Mouse (Mus musculus) hindbrain, embryonic 16.5 days (tissue): ENCODE measurements around the gene Kat2b. TPM values are rescaled to one million over a fixed set of nuclear protein-coding genes. Genes with fewer than 3 reads are reported as not detected.

Experiments used
- ATAC-seq: fragments of 200-750 bp; cut with Nextera tagmentation; 2 replicates; pipeline ENCODE4 v1.8.0; 2017; ENCODE audit warnings: moderate TSS enrichment, moderate library complexity
- H3K27ac ChIP-seq: fragments of 300-500 bp; sonication (generic); 2 replicates; pipeline ENCODE4 v1.5.1; 2014; ENCODE audit warnings: low read depth, mild to moderate bottlenecking, control low read depth, low read length, moderate library complexity
- H3K27me3 ChIP-seq: fragments of 300-500 bp; sonication (generic); replicated peaks from 2 replicates; pipeline ENCODE4 v1.6.1; 2014; ENCODE audit warnings: low read length; ENCODE audit not compliant: control insufficient read depth, insufficient read depth
- H3K36me3 ChIP-seq: fragments of 300-500 bp; sonication (generic); 2 replicates; pipeline ENCODE4 v1.6.1; 2014; ENCODE audit warnings: mild to moderate bottlenecking, low read length, moderate library complexity, mixed read lengths; ENCODE audit not compliant: control insufficient read depth, insufficient read depth
- H3K4me1 ChIP-seq: fragments of 300-500 bp; sonication (generic); 2 replicates; pipeline ENCODE4 v1.6.1; 2014; ENCODE audit warnings: low read depth, low read length; ENCODE audit not compliant: control insufficient read depth, insufficient read depth
- H3K4me2 ChIP-seq: fragments of 300-500 bp; sonication (generic); 2 replicates; pipeline ENCODE4 v1.6.1; 2014; ENCODE audit warnings: mild to moderate bottlenecking, low read length, control low read depth, moderate library complexity
- H3K4me3 ChIP-seq: fragments of 300-500 bp; sonication (generic); 2 replicates; pipeline ENCODE4 v1.5.1; 2014; ENCODE audit warnings: mild to moderate bottlenecking, low read length, control low read depth, moderate library complexity
- H3K9ac ChIP-seq: fragments of 300-500 bp; sonication (generic); 2 replicates; pipeline ENCODE4 v1.6.1; 2014; ENCODE audit warnings: low read depth, mild to moderate bottlenecking, control low read depth, low read length, moderate library complexity
- H3K9me3 ChIP-seq: fragments of 300-500 bp; sonication (generic); 2 replicates; pipeline ENCODE4 v1.6.1; 2014; ENCODE audit warnings: mild to moderate bottlenecking, low read length, moderate library complexity; ENCODE audit not compliant: control insufficient read depth
- WGBS: fragments of 180-500 bp; shearing (Covaris S2); extraction: QIAGEN DNeasy Blood & Tissue Kit; methylation state at CpG from one replicate; pipeline ENCODE4 v1.1.7; 2014; 5-methylcytosine and 5-hydroxymethylcytosine counted together
- polyA plus RNA-seq: library from polyadenylated mRNA; unstranded; fragments of >200 nt; fragmentation: Nextera tagmentation; extraction: Ambion mirVana; gene quantifications from 2 replicates; pipeline ENCODE4 v1.2.1, GENCODE M21; 2015

The Kat2b gene
- polyA plus RNA-seq, 1 experiment from 2014 or later, result 4.6 TPM

DNA sequence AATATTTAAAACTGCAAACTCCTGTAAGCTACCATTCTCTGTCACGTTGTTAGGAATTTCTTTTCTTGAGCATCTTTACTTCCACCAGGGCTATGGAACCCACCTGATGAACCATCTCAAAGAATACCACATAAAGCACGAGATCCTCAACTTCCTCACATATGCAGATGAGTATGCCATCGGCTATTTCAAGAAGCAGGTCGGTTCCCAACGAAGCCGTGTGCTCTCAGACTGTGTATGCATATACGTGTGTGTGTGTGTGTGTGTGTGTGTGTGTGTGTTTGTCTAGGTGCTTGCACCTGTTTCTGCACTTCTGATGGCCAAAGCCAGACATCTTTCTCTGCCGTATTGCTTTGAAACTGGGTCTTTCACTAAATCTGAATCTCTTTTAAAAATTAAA, 92.6 kb downstream of the Kat2b start:
- Histone ChIP-seq H3K27ac (no peak overlapping the region), H3K4me2 (no peak overlapping the region), H3K27me3 (no peaks in the 10 kb centered on the region), H3K4me1 (no peaks in the 10 kb centered on the region), H3K9ac (no peak overlapping the region), H3K9me3 (no peaks in the 10 kb centered on the region), H3K4me3 (no peak overlapping the region), H3K36me3 (peaks cover 9% of the 10 kb centered on the region)
- WGBS, result 76% methylated on average over 8 of the region's 8 CpGs
- ATAC-seq, result no peak

DNA sequence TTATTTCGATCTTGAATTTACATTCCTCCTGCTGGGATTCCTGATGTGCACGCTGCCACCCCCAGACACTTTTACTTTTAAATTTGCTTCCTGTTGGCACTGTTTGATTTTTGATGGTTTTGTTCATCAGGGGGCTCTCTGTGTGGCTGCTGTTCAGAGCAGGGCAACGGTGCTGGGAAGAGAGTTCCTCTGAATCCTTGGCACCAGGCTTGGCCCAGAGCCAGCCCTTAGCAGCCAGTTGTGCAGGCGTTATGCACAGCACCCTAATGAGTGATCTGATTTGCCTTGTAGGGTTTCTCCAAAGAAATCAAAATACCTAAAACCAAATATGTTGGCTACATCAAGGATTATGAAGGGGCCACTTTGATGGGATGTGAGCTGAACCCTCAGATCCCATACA, 93.1 kb downstream of the Kat2b start:
- 31% methylated on average over 4 of the region's 4 CpGs for WGBS
- Histone ChIP-seq H3K27ac (no peak overlapping the region), H3K9ac (no peak overlapping the region), H3K27me3 (no peaks in the 10 kb centered on the region), H3K4me3 (no peak overlapping the region), H3K9me3 (no peaks in the 10 kb centered on the region), H3K4me1 (no peaks in the 10 kb centered on the region), H3K4me2 (no peak overlapping the region), H3K36me3 (peaks cover 7% of the 10 kb centered on the region)
- peak; percentile 83 for ATAC-seq

DNA sequence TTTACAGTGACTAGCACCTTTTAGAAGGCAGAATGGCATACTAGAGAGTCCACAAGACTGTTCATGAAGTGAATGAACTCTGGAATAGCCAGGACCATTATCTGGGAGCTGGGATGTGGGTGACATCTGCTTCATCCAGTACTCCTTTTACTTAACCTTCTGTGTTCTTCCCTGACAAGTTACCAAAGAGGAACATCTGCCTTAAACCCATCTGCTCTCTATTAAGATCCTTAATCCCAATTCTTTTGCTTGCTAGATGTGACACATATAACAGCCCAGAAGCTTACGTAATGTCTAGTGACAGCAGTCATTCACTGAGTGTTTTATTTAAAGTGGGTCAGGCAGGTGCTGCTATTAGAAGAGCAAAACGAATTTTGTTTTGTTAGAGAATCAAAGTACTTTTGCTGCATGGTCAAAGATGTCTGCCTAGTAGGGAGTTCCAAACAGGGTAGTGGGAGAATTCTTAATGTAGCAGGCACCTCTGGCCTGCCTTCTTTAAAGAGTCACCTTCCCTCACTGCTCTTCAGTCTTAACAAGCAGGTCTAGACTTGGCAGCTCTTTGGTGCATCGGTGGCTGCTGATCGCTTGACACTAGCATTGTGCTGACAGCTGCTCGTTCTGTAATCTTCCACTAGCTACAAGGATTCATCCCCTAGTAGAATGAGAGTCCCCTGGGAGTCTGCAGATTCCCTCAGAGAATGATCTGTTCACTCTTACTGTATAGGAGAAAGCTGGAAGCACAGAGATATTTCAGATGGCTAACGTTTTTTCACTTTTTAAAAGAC, 94.6 kb downstream of the Kat2b start:
- Histone ChIP-seq H3K4me2 (no peak overlapping the region), H3K27ac (no peak overlapping the region), H3K4me3 (no peak overlapping the region), H3K9ac (no peak overlapping the region), H3K4me1 (no peaks in the 10 kb centered on the region), H3K27me3 (no peaks in the 10 kb centered on the region), H3K36me3 (peaks cover 4% of the 10 kb centered on the region), H3K9me3 (no peaks in the 10 kb centered on the region)
- no peak for ATAC-seq
- 61% methylated on average over 6 of the region's 6 CpGs for WGBS

DNA sequence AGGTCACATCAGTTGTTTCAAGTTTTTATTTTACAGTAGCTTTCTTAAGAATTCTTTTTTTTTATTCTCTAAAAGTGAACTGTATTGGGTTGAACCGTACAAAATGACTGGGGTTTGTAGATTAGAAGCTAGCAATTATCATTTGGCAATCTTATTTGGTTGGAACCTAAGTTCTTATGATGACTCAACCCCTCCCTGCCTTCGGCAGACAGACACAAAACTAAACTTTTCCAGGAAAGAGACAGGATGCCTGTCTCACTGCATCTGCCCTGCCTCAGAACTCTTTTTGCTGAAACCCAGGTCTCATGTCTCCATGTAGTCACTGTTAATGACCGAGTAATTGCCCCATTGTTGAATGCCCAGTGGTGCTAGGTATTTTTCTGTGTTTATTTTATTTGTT, 97.6 kb downstream of the Kat2b start:
- no peaks in the 10 kb centered on the region for H3K4me1 ChIP-seq
- H3K4me2 ChIP-seq, result no peak overlapping the region
- H3K27ac ChIP-seq, result no peak overlapping the region
- H3K9me3 ChIP-seq, result no peaks in the 10 kb centered on the region
- no peak for ATAC-seq
- H3K27me3 ChIP-seq, result no peaks in the 10 kb centered on the region
- peaks cover 4% of the 10 kb centered on the region for H3K36me3 ChIP-seq
- WGBS, result 93% methylated on average over 3 of the region's 3 CpGs
- H3K4me3 ChIP-seq, result no peak overlapping the region
- no peak overlapping the region for H3K9ac ChIP-seq

DNA sequence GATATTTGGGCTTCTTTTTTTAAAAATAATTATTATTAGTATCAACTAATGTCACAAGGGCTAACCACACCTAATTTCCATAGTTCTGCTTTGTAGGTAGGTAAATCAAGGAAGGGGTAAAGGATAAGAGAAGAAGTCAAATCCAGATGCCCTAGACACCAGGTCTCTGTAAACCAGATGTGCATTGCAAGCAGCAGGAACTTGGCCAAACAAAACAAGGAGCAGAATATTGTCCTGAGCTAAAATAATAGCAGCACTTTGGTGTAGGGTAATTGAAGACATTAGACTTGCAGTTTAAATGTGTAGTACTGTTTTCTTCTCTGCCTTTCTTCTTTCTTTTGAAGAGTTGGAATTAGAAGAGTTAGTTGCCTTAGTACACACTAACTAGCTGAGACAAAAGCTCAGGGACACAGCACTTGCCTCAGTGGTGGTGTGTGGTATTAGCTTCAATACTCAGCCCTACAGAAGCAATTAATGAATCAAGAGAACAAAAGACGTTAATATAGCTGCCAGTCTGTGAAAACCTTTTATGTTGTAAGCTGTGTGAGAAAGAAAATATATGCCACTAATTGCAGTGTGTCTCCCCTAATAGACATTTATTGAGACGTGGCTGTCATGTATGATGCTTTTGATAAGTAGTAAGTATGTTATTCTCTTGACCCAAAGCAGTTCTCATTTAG, 98.2 kb downstream of the Kat2b start:
- Histone ChIP-seq H3K27ac (no peak overlapping the region), H3K9ac (no peak overlapping the region), H3K4me3 (no peak overlapping the region), H3K36me3 (peaks cover 4% of the 10 kb centered on the region), H3K9me3 (no peaks in the 10 kb centered on the region), H3K27me3 (no peaks in the 10 kb centered on the region), H3K4me1 (no peaks in the 10 kb centered on the region), H3K4me2 (no peak overlapping the region)
- WGBS, result 74% methylated on average over 2 of the region's 2 CpGs
- ATAC-seq, result no peak

DNA sequence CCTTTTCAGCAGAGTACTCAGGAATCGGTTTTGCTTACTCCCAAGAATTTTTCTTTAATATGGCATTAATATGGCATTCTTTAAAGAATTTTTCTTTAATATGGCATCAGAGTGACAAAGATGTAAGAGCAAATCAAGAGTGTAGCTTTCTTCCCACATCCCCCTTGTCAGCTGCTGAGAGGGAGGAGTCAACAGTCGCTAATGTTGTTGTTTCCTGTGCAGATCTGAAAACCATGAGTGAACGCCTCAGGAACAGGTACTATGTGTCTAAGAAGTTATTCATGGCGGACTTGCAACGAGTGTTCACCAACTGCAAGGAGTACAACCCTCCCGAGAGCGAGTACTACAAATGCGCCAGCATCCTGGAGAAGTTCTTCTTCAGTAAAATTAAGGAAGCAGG, 103.8 kb downstream of the Kat2b start:
- Histone ChIP-seq H3K4me2 (no peak overlapping the region), H3K27me3 (no peaks in the 10 kb centered on the region), H3K9me3 (no peaks in the 10 kb centered on the region), H3K9ac (no peak overlapping the region), H3K4me3 (no peak overlapping the region), H3K4me1 (no peaks in the 10 kb centered on the region), H3K27ac (no peak overlapping the region), H3K36me3 (no peaks in the 10 kb centered on the region; the same call in 1 of the 2 replicates)
- ATAC-seq, result no peak
- WGBS, result 95% methylated on average over 8 of the region's 8 CpGs

DNA sequence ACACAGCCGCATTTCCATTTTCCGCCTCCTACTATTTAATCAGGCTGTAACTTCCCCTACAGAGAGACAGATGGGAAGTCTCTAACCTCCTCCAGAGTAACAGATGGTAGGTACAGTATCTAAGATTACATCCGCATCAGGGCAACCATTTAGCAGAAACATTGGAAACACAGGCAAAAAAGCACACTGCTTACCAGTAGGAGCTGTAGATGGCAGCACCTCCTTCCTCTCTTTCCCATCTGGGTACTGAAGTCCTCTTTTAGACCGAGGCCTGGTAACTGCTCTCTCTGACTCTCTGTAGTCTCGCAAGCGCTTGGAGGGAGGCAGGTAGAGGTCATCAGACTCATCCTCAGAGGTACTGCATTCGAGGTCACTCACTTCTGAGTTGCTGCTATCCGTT, 112.1 kb downstream of the Kat2b start:
- Histone ChIP-seq H3K9me3 (no peaks in the 10 kb centered on the region), H3K9ac (no peak overlapping the region), H3K4me3 (no peak overlapping the region), H3K4me2 (no peak overlapping the region), H3K4me1 (no peaks in the 10 kb centered on the region), H3K27me3 (no peaks in the 10 kb centered on the region), H3K27ac (no peak overlapping the region), H3K36me3 (no peaks in the 10 kb centered on the region; the same call in 1 of the 2 replicates)
- WGBS, result 66% methylated on average over 8 of the region's 8 CpGs
- peak; percentile 95 for ATAC-seq

DNA sequence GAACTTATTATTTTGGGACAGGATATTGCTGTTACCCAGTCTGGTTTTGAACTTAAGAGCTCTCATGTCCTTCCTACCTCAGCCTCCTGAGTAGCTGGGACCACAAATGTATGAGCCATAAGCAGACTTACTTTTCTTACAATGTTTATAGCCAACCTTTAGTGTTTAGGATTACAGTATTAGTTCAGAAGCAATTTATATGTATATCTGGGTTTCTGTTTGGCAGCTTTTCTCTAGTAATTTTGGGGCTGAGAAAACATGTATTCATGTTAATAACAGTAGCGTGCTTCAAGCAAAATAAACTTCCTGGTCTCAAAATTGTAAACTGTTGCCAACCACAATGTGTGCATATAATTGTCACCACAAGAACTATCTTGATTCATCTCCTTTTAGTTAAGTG, 121.7 kb downstream of the Kat2b start:
- Histone ChIP-seq H3K4me2 (peak overlapping the region; percentile 88), H3K27me3 (no peaks in the 10 kb centered on the region), H3K9ac (no peak overlapping the region), H3K27ac (no peak overlapping the region), H3K36me3 (no peaks in the 10 kb centered on the region), H3K9me3 (no peaks in the 10 kb centered on the region), H3K4me1 (peaks cover 7% of the 10 kb centered on the region), H3K4me3 (peak overlapping the region; percentile 61)
- 19% methylated on average over 1 of the region's 1 CpGs for WGBS
- no peak for ATAC-seq

DNA sequence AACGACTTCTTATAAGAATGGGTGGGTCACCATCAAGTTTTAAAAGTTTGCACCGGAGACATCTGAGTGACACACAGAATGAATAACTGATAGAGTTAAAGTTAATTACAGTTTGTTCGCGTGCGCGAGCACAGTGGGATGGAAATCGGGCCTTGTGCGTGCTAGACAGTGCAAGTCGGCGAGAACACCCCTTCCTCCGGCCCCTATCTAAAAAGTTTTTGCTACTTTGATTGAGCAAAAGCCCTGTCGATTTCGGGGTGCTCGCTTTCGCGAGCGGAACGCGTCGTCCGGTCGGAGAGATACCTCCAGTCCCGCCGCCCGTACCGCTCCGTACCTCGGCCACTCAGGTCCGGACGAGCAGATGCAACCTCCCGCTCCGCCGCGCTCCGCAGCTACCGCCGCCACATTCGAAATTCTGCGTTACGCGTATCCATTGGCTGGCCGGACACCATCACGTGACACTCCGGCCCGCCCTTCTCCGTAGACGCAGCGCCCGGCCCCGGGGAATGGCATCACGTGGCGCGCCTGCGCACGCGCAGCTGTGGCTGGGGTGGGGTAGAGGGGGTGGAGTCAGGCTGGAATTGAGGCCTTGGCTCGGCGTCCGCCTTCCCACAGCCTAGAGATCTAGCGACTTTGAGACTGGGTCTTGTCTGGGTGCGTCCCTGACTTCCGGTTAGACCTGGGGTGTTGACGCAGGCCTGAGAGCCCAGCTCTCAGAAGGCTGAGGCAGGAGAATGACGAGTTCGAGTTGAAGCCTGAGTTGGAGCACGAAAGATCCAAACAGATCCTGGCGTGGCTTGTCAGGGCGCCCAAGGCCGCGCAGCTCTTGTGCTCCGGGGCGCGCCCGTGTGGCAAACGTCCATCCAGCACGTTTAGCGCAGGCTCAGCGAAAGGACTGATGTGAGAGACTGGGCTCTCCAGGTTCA, 122.5 kb downstream of the Kat2b start, which contains the start of gene Sgo1:
Gene Sgo1 (minus strand): TSS at position 457 of the 926 bp plus-strand sequence.
- Histone ChIP-seq H3K27ac (peak within 1 kb of the TSS; percentile 97), H3K27me3 (no peaks in the 10 kb centered on the region), H3K4me1 (peaks cover 7% of the 10 kb centered on the region), H3K9me3 (no peaks in the 10 kb centered on the region), H3K36me3 (no peaks in the 10 kb centered on the region), H3K4me3 (peak within 1 kb of the TSS; percentile 61), H3K4me2 (peak within 1 kb of the TSS; percentile 88), H3K9ac (peak within 1 kb of the TSS; percentile 80)
- WGBS, result under 1% methylated on average over 78 of the region's 78 CpGs
- peak; percentile 99 for ATAC-seq
